Mouse (Mus musculus) yolk sac, embryonic 10.5 days (tissue): ENCODE measurements at regions not wholly inside any gene's neighbourhood (a gene's known extent, or its start where the extent isn't known, plus 50 kb on each side); places are given as distances from the start of the nearest gene placed in this dataset.

Experiments used
- DNase-seq: peaks from one replicate; pipeline ENCODE4 v3.0.0-alpha.2; 2017; ENCODE audit warnings: low spot score

DNA sequence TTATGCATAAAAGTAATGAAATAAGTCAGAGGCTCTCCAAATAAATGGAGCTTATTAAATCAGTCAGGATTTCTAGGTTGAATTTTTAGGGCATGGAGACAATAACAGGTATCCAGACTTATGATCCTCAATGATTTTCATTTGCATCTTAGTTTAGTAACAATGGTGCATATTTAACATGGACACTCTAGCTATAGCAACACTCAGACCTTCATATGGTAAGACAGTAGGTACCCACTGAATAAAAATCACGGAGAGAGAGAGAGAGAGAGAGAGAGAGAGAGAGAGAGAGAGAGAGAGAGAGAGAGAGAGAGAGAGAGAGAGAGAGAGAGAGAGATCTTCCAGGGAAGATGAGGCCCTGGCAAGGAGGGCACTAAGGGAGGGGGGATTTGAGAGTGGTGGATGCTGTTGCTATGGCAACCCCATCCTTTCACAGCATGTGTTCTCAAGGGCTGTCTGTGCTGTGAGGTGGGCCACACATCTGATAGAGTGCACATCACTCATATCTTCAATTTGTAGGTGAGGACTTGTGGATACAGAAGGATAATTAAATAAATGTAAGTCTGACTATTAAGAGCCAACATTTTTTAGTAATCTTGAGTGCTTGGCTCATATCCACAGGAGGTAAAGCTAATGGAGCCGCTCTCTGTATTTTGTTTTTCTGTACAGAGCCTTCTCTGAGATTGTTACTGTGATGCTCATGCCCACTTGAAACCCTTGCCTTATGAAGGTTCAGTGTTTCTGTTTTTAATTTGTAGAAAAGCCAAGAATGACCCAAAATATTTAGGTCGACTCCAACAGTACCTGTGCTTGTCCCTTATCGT, 227.7 kb downstream of the Otor start:
- DNase-seq = no peak

DNA sequence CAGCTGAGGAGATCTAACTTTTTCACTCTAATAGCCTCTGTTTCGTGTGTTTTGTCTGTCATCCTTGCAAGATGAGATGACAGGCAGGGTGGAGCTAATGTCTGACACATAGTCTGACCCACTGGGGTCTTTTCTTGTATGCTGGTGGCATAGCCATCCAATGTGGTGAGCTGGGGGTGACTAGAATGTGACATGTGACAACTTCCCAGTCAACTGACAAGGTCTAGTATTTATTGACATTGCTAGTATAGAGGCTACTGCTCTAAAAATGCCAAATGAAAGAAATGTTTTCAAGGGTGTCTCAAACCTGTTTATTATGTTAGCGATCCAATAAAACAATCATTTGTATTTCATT, 228.3 kb downstream of the Otor start:
- DNase-seq = no peak

DNA sequence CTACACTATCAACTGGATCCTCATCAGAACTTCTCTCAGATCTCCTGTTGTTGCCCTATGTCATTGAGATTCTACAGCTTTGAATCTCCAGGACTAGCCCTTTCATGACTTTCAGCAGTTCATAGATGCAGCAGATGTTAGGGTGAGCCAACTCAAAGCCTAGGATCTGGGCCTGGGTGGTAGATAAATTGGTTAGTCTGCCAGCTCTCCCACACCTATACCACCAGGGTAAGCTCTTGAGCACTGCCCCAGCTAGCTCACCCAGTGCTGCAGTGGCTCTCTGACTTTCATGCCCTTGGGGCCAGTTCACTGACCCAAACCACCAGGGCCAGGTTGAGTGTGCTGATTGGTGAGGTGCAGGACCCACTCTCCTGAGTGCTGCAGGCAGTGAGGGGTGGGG, 220.5 kb upstream of the Pcsk2 start:
- no peak for DNase-seq

DNA sequence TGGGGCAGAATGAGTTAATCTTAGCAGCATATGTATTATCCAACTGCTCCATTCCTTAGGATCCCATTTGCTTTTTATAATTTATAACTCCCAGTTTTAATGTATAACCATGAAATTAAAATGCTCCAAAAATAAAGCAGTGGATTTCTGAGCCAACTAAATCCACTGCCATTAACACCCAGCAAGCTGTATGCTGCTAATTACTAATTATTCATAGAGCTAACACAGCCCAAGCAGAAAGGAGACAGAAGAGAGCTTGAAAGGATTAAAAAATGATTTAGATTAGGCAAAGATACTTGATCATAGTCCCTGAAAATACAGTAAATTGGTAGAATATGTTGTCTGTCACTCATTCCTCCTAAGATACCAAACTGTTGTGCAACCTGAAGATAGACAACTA, 213.9 kb upstream of the Pcsk2 start:
- no peak for DNase-seq

DNA sequence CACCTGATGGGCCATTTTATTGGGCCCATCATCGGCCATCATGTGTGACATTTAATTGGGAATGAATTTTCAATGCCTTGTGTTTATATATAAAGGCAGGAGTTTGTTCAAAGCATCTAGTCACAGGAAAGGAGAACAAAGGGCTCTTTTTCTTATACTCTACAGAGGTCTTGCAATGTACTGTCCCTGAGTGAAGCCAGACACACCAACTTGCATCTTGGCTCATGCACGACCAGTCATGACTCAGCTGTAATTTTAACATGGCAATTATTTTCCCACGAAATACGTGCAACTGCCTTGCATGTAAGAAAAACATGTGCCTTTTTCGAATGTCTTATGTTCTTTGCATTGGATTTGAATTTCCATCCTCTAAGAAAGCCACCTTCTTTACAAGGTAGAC, 205.6 kb upstream of the Pcsk2 start:
- no peak for DNase-seq

DNA sequence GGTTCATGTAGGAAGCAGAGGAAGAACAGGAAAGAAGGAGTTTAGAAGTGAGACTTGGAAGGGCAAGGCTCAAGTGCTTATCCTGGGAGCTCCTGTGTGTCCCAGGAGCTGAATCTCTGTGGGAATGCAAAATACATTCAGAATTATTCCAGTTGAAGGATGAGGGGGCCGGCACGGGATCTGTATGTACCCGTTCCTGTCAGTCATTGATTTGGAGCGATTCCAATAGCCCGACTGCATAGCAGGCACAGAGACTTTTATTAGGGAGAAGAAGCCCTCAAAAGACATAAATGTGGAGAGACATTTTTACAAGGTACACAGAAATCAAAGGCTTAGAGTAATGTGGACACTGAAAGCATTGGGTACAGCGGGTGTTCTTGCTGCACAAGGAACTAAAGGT, 181.8 kb upstream of the Pcsk2 start:
- no peak for DNase-seq

DNA sequence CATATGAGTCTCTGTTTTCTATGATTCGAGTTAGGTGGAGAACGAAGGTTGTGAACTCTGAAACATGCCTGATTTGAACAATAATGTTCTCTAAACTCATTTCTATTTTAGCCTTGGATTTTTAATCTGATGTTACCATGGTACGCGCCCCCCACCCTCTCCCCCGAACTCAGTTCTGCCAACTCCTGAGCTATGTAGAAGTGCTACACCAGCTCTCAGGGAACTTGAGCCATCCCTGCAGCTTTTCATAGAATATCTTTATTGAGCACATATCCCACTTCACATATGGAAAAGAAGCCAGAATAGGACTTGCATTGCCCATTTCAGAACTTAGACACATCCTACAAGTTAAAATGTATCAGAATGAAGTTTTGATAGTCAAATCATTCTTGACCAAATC, 180.0 kb upstream of the Pcsk2 start:
- DNase-seq = no peak
